Mouse (Mus musculus) lung, adult 2 months (tissue): ENCODE measurements around the gene Cttnbp2. TPM values are rescaled to one million over a fixed set of nuclear protein-coding genes. Genes with fewer than 3 reads are reported as not detected.

Experiments used
- DNase-seq: peaks from one replicate; pipeline ENCODE4 v3.0.0; 2022
- H3K4me1 ChIP-seq: fragments of 200-500 bp; 2 replicates; pipeline ENCODE4 v1.6.1; 2011; ENCODE audit warnings: low read length; ENCODE audit not compliant: control insufficient read depth, insufficient read depth
- H3K4me3 ChIP-seq: fragments of 200-500 bp; replicated peaks from 2 replicates; pipeline ENCODE3; 2011; ENCODE audit warnings: low read depth, mild to moderate bottlenecking, control low read depth, low read length; ENCODE audit errors: extremely low read depth
- CTCF ChIP-seq: fragments of 200-500 bp; IDR thresholded peaks from 2 replicates; pipeline ENCODE4 v1.5.1; 2011; ENCODE audit warnings: mild to moderate bottlenecking, low read length, control low read depth; ENCODE audit not compliant: insufficient read depth
- POLR2A ChIP-seq: fragments of 200-500 bp; IDR thresholded peaks from 2 replicates; pipeline ENCODE4 v1.6.1; 2011; ENCODE audit warnings: low read depth, mild to moderate bottlenecking, control low read depth, low read length, borderline replicate concordance; ENCODE audit errors: extremely low read depth
- WGBS: fragments of 180-500 bp; shearing (Covaris S2); methylation state at CpG from one replicate; pipeline ENCODE4 v1.1.7; 2018; 5-methylcytosine and 5-hydroxymethylcytosine counted together
- polyA plus RNA-seq: library from polyadenylated mRNA; depleted of rRNA; stranded (reverse); fragments of >200 nt; gene quantifications from 2 replicates; pipeline ENCODE4 v1.2.3, GENCODE M21; 2012

The Cttnbp2 gene
- polyA plus RNA-seq, 1 experiment, result 5.1 TPM

GRCm38 (mm10) chr6:18474983-18475382 lies 39.7 kb downstream of the Cttnbp2 start:
- no peak for TF ChIP-seq POLR2A
- Histone ChIP-seq H3K4me1 (no peaks in the 10 kb centered on the region), H3K4me3 (no peak overlapping the region)
- WGBS, result 63% methylated on average over 2 of the region's 2 CpGs
- DNase-seq, result no peak

GRCm38 (mm10) chr6:18474541-18474940 lies 40.1 kb downstream of the Cttnbp2 start:
- DNase-seq, result no peak
- 38% methylated on average over 1 of the region's 1 CpGs for WGBS
- no peak overlapping the region for H3K4me3 ChIP-seq
- H3K4me1 ChIP-seq, result no peaks in the 10 kb centered on the region
- no peak for TF ChIP-seq POLR2A
- TF ChIP-seq CTCF, result no peak

GRCm38 (mm10) chr6:18469206-18469605 lies 45.4 kb downstream of the Cttnbp2 start:
- H3K4me1 ChIP-seq, result no peaks in the 10 kb centered on the region
- no peak overlapping the region for H3K4me3 ChIP-seq
- WGBS, result 56% methylated on average over 2 of the region's 2 CpGs
- TF ChIP-seq CTCF, result no peak
- TF ChIP-seq POLR2A, result no peak
- DNase-seq, result no peak

- no peak overlapping the region for H3K4me3 ChIP-seq
- 43% methylated on average over 2 of the region's 2 CpGs for WGBS
- no peak for DNase-seq
- TF ChIP-seq CTCF (no peak), POLR2A (no peak)
- no peaks in the 10 kb centered on the region for H3K4me1 ChIP-seq
Observed at GRCm38 (mm10) chr6:18467777-18468176, 46.9 kb downstream of the Cttnbp2 start.

GRCm38 (mm10) chr6:18466227-18466626 lies 48.4 kb downstream of the Cttnbp2 start:
- WGBS, result 82% methylated on average over 7 of the region's 7 CpGs
- Histone ChIP-seq H3K4me3 (no peak overlapping the region), H3K4me1 (no peaks in the 10 kb centered on the region)
- DNase-seq, result no peak
- TF ChIP-seq POLR2A (no peak), CTCF (no peak)

GRCm38 (mm10) chr6:18465626-18466025 lies 49.0 kb downstream of the Cttnbp2 start:
- Histone ChIP-seq H3K4me3 (no peak overlapping the region), H3K4me1 (no peaks in the 10 kb centered on the region)
- TF ChIP-seq CTCF, result no peak
- TF ChIP-seq POLR2A, result no peak
- 78% methylated on average over 10 of the region's 10 CpGs for WGBS
- DNase-seq, result no peak

GRCm38 (mm10) chr6:18459657-18460056 lies 55.0 kb downstream of the Cttnbp2 start:
- no peak for DNase-seq
- TF ChIP-seq CTCF (no peak), POLR2A (no peak)
- Histone ChIP-seq H3K4me3 (no peak overlapping the region), H3K4me1 (no peaks in the 10 kb centered on the region)
- WGBS, result 92% methylated on average over 1 of the region's 1 CpGs

GRCm38 (mm10) chr6:18450551-18451193 lies 64.0 kb downstream of the Cttnbp2 start:
- TF ChIP-seq CTCF (no peak), POLR2A (no peak)
- no peaks in the 10 kb centered on the region for H3K4me1 ChIP-seq
- DNase-seq, result no peak
- H3K4me3 ChIP-seq, result no peak overlapping the region
- 68% methylated on average over 5 of the region's 5 CpGs for WGBS

- no peak for TF ChIP-seq CTCF
- TF ChIP-seq POLR2A, result no peak
- WGBS, result 89% methylated on average over 5 of the region's 5 CpGs
- H3K4me1 ChIP-seq, result no peaks in the 10 kb centered on the region
Observed at GRCm38 (mm10) chr6:18448078-18448477, 66.6 kb downstream of the Cttnbp2 start.

GRCm38 (mm10) chr6:18446917-18447316 lies 67.7 kb downstream of the Cttnbp2 start:
- 81% methylated on average over 7 of the region's 7 CpGs for WGBS
- TF ChIP-seq CTCF (no peak), POLR2A (no peak)
- no peak for DNase-seq
- Histone ChIP-seq H3K4me3 (no peak overlapping the region), H3K4me1 (no peaks in the 10 kb centered on the region)

More at GRCm38 (mm10) chr6:18448078-18448477, 66.6 kb downstream of the Cttnbp2 start:
- no peak for DNase-seq
- H3K4me3 ChIP-seq, result no peak overlapping the region
